Mouse (Mus musculus) neutrophil, adult 5-6 weeks (primary cell): ENCODE results near the gene Plekhg1. TPM values are rescaled to one million over a fixed set of nuclear protein-coding genes. Genes with fewer than 3 reads are reported as not detected.

Experiments
- ATAC-seq: fragments of 151-379, 151-347 bp; 2 replicates; pipeline ENCODE4 v1.8.0; 2017; ENCODE audit warnings: mild to moderate bottlenecking, moderate TSS enrichment; ENCODE audit not compliant: insufficient number of reproducible peaks, poor library complexity, low FRiP score, severe bottlenecking; ENCODE audit errors: extremely low read depth
- total RNA-seq: library from RNA; stranded (forward); fragments of 200-1000 nt; gene quantifications from 2 replicates; pipeline ENCODE4 v1.2.3, GENCODE M21; 2017

Gene Plekhg1
- total RNA-seq, 1 experiment from 2014 or later, result 1.0 TPM

GRCm38 (mm10) chr10:3737034-3737433 is 3.1 kb upstream of the Plekhg1 start:
- ATAC-seq, result no peak

GRCm38 (mm10) chr10:3740504-3741388 is 582 bp downstream of the Plekhg1 start:
- peak; percentile 72 for ATAC-seq

DNA sequence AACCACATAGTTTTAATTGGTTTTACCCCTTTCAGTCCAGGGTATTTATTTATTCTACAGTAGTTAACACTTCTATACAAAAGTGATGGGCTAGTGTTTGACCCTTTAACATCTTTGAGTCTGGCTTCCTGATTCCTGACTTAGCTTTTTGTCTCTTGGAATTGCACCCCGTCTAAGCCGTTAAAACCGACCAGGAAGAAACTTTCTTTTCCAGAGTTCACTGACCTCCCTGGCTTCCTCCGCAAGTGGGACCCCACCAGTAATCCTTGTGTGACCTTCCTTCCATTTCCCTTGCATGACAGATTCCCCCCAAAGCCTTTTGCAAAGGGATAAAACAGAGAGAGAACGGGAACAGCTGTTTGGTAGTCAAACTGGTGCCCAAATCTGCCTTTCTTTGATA is 1.6 kb downstream of the Plekhg1 start:
- no peak for ATAC-seq

- ATAC-seq, result no peak
Measured at GRCm38 (mm10) chr10:3743069-3743468, 2.9 kb downstream of the Plekhg1 start.

GRCm38 (mm10) chr10:3743826-3744225 is 3.7 kb downstream of the Plekhg1 start:
- ATAC-seq, result no peak

GRCm38 (mm10) chr10:3746794-3747518 is 6.8 kb downstream of the Plekhg1 start:
- ATAC-seq, result no peak

GRCm38 (mm10) chr10:3749580-3749979 is 9.4 kb downstream of the Plekhg1 start:
- ATAC-seq, result no peak

DNA sequence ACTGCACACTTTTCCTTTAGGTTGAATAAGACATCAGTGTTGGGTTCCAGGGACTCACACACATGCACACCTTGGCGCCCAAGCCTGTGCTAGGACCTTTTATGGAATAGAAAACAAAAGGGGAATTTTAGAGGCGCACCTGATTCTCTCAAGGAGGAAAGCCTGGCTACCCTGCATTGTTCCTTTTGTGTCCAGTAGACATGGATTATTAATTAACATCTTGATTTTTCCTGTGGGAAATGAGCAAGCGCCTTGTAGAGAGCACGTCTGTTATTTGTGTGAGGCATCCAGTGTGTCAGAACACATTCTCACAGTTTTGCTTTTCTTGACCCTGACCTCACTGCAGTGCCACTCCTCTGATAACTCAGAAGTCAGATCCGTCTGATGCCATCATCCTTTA is 21.8 kb downstream of the Plekhg1 start:
- ATAC-seq, result no peak

DNA sequence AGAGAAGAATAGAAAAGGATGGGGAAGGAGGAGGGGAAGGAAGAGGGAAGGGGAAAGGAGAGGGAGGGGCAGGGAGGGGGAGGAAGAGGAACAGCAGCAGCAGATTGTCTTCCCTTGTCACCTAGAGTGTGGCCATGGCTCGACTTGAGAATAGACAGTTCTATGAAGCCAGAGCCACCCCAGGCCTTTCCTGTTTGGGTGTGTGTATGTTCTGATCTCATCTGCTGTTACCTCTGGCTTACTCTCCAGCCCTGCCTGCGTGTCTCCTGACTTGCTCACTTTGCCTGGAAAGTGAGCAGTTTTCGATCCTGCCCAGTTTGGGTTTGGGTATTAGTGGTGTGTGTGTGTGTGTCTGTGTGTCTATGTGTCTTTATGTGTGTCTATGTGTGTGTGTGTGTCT is 23.0 kb downstream of the Plekhg1 start:
- ATAC-seq, result no peak

GRCm38 (mm10) chr10:3769131-3769530 is 29.0 kb downstream of the Plekhg1 start:
- ATAC-seq, result no peak

- no peak for ATAC-seq
Measured at GRCm38 (mm10) chr10:3774330-3774729, 34.2 kb downstream of the Plekhg1 start.

- no peak for ATAC-seq
Measured at GRCm38 (mm10) chr10:3776761-3777160, 36.6 kb downstream of the Plekhg1 start.

DNA sequence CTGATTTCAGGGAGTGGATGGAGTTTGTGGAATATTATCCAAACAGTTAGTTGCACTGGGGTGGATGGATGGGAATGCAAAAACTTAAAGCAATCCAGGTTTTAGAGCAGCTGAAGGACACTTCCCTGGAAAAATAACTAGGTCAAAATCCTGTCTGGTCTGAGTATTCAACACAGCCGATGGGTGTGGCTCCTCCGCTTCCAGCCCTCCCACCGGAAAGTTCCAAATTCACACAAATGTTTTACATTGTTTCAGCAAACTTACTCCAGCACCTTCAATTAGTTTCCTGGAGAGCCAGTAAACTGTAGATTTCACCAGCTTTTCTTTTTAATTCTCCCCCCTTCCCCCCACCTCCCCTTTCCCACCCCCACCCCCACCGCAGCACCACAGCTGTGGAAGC is 45.2 kb downstream of the Plekhg1 start:
- ATAC-seq, result no peak

GRCm38 (mm10) chr10:3786531-3786930 is 46.4 kb downstream of the Plekhg1 start:
- no peak for ATAC-seq

- no peak for ATAC-seq
Measured at GRCm38 (mm10) chr10:3787006-3787405, 46.8 kb downstream of the Plekhg1 start.

DNA sequence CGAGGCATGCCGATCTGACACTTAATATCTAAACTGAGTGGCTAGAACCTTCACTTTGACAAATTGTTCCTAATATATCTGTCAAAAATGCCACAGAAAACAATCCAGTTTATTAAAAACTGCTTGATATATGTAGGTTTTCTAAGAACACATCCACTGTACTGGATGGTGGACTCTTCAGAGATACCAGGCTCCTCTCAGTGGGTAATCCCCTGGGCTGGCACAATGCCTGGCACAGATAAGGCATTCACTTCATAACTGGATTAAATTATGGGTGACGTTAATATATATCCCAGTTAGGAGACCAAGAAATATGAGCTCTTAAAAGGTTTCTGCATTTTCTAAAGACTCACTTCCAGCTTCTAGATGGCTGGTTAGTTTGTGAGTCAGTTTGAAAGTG is 53.7 kb downstream of the Plekhg1 start:
- no peak for ATAC-seq

GRCm38 (mm10) chr10:3799455-3799854 is 59.3 kb downstream of the Plekhg1 start:
- no peak for ATAC-seq

GRCm38 (mm10) chr10:3801254-3801653 is 61.1 kb downstream of the Plekhg1 start:
- no peak for ATAC-seq

- no peak for ATAC-seq
Measured at GRCm38 (mm10) chr10:3805334-3805733, 65.2 kb downstream of the Plekhg1 start.

GRCm38 (mm10) chr10:3807980-3808379 is 67.8 kb downstream of the Plekhg1 start:
- ATAC-seq, result no peak
